ENCODE assay signal across 13 mouse cellular contexts in the genomic region with DNA sequence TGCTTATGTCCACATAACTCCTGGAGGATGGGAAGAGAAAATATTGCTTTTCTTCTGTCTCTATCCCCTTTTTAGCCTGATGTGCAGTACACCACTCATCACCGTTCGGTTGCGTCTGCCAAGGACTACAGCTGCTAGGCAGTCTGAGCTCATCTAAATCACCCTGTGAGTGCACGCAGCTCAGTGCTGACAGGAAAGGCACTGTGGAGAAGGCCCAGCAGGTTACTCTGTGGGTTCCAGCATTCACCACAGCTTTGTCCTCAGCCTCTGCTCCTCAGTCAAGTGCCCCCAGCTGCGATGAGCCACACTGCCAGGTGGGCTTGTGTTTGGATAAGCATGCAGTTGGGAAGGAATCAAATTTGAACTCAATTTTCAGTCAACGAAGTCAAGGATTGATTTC.
DNase-seq lines count a peak whose midpoint lies in the region; ATAC-seq lines count a peak whose summit lies in the region.
"Had no signal": no experiment of that assay in that cellular context is flagged by ENCODE, and none has a peak within 500 bp of the region (broad histone marks: within the 10 kb centered on the region; RNA-seq: fewer than 3 reads in every experiment).

No protein-coding gene starts in this region.

- H3K4me2 ChIP-seq in forebrain, embryonic 15.5 days (replicated peaks), result no peak overlapping the region
- no peak overlapping the region for H3K4me2 ChIP-seq in forebrain, embryonic 12.5 days
- H3K4me2 ChIP-seq: kidney, embryonic 15.5 days; stomach, embryonic 15.5 days had no signal

- 68% methylated on average over 6 of the region's 6 CpGs for WGBS in forebrain, embryonic 15.5 days
- 73% methylated on average over 6 of the region's 6 CpGs for WGBS in forebrain, embryonic 12.5 days

- ATAC-seq in forebrain, embryonic 15.5 days (replicated peaks), result peak; percentile 43; the same call in 1 of the 2 replicates
- no peak for ATAC-seq in forebrain, embryonic 12.5 days (ENCODE audit: low FRiP score)
- ATAC-seq: Patski had no signal

- no peaks in the 10 kb centered on the region for H3K9me3 ChIP-seq in forebrain, embryonic 15.5 days
- H3K9me3 ChIP-seq in forebrain, embryonic 12.5 days, result no peaks in the 10 kb centered on the region
- H3K9me3 ChIP-seq: kidney, embryonic 15.5 days; stomach, embryonic 15.5 days had no signal

- DNase-seq in layer of hippocampus, adult 11-12 months (ENCODE audit: low spot score), result peak; percentile 3
- DNase-seq in layer of hippocampus, postnatal 36 days, result no peak
- peak; percentile 49 for DNase-seq in brain, adult 2 months (ENCODE audit: low read depth, low spot score)
- DNase-seq in heart, postnatal 10 days, result peak; percentile 60 to 61
- DNase-seq in lung, postnatal 10 days, result no peak
- no peak for DNase-seq in adrenal gland, adult 8-10 months
- DNase-seq: adrenal gland, postnatal 14 days; cerebellum, adult 9-10 months had no signal

- H3K4me1 ChIP-seq in forebrain, embryonic 15.5 days, result no peaks in the 10 kb centered on the region
- no peaks in the 10 kb centered on the region for H3K4me1 ChIP-seq in forebrain, embryonic 12.5 days
- H3K4me1 ChIP-seq: kidney, embryonic 15.5 days; stomach, embryonic 15.5 days had no signal

- H3K36me3 ChIP-seq in forebrain, embryonic 15.5 days, result no peaks in the 10 kb centered on the region
- H3K36me3 ChIP-seq in forebrain, embryonic 12.5 days (replicated peaks), result no peaks in the 10 kb centered on the region
- H3K36me3 ChIP-seq: kidney, embryonic 15.5 days; stomach, embryonic 15.5 days had no signal

- no peak overlapping the region for H3K4me3 ChIP-seq in forebrain, embryonic 15.5 days
- no peak overlapping the region for H3K4me3 ChIP-seq in forebrain, embryonic 12.5 days (replicated peaks)
- H3K4me3 ChIP-seq: kidney, embryonic 15.5 days; stomach, embryonic 15.5 days had no signal

- no peak overlapping the region for H3K27ac ChIP-seq in forebrain, embryonic 15.5 days (replicated peaks)
- no peak overlapping the region for H3K27ac ChIP-seq in forebrain, embryonic 12.5 days
- H3K27ac ChIP-seq: kidney, embryonic 15.5 days; stomach, embryonic 15.5 days had no signal

- H3K27me3 ChIP-seq in forebrain, embryonic 15.5 days, result no peaks in the 10 kb centered on the region
- no peaks in the 10 kb centered on the region for H3K27me3 ChIP-seq in forebrain, embryonic 12.5 days
- H3K27me3 ChIP-seq: kidney, embryonic 15.5 days; stomach, embryonic 15.5 days had no signal

- H3K9ac ChIP-seq in forebrain, embryonic 15.5 days (replicated peaks), result no peak overlapping the region
- H3K9ac ChIP-seq in forebrain, embryonic 12.5 days, result no peak overlapping the region
- H3K9ac ChIP-seq: kidney, embryonic 15.5 days; stomach, embryonic 15.5 days had no signal

- intact Hi-C loops in heart, postnatal 10 days (cut with DNase I), result no loop called here

Comparison
In these comparisons a context has a peak if more than half of its experiments do, and no peak if none do; other contexts are left out.
1. DNase-seq: peak in layer of hippocampus, adult 11-12 months (single experiment), brain, adult 2 months (single experiment) and heart, postnatal 10 days (2 of 2); none in layer of hippocampus, postnatal 36 days (0 of 2), lung, postnatal 10 days (single experiment) and adrenal gland, adult 8-10 months (single experiment).